In the genomic region with DNA sequence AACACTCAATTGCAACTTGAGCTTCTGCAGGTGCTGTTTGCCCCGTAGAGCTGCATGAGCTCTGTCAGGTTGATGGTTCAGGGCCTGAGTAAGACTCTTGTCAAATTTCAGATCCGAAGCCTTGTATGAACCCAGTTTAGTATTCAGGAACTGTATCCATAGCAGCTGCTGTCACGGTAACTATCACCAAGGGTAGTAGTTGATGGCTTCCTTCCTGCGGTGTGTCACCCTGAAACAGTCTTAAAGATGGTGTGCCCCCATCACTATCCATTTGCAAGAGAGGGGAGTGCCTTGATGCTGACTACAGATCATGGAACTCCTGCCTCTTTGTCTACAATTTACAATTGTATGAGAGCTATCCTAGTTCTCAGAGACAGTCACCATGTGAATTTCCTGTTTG, we compare ENCODE assay signal across 30 mouse cellular contexts.
DNase-seq lines count a peak whose midpoint lies in the region; ATAC-seq and TF ChIP-seq lines count a peak whose summit lies in the region.
"Had no signal": no experiment of that assay in that cellular context is flagged by ENCODE, and none has a peak within 500 bp of the region (broad histone marks: within the 10 kb centered on the region; RNA-seq: fewer than 3 reads in every experiment).

No protein-coding gene starts in this region.

- H3K27me3 ChIP-seq in forebrain, postnatal 0 days (ENCODE audit: insufficient read depth, low read length), result no peaks in the 10 kb centered on the region
- H3K27me3 ChIP-seq in forebrain, embryonic 13.5 days, result no peaks in the 10 kb centered on the region
- H3K27me3 ChIP-seq in midbrain, embryonic 14.5 days (ENCODE audit: control insufficient read depth, insufficient read depth, low read length), result no peaks in the 10 kb centered on the region
- H3K27me3 ChIP-seq in midbrain, embryonic 11.5 days (ENCODE audit: control insufficient read depth, insufficient read depth, low read length), result no peaks in the 10 kb centered on the region
- H3K27me3 ChIP-seq: CH12.LX; embryonic facial prominence, embryonic 12.5 days; embryonic facial prominence, embryonic 15.5 days; forebrain, embryonic 15.5 days; heart, embryonic 13.5 days; intestine, embryonic 15.5 days; Patski had no signal

- H3K9ac ChIP-seq in forebrain, postnatal 0 days, result no peak overlapping the region
- no peak overlapping the region for H3K9ac ChIP-seq in forebrain, embryonic 13.5 days
- H3K9ac ChIP-seq in midbrain, embryonic 14.5 days (replicated peaks; ENCODE audit: low read length), result no peak overlapping the region
- H3K9ac ChIP-seq in midbrain, embryonic 11.5 days (ENCODE audit: low read length), result no peak overlapping the region
- H3K9ac ChIP-seq: embryonic facial prominence, embryonic 12.5 days; embryonic facial prominence, embryonic 15.5 days; forebrain, embryonic 15.5 days; heart, embryonic 13.5 days; hindbrain, embryonic 13.5 days; intestine, embryonic 15.5 days had no signal

- H3K27ac ChIP-seq in forebrain, postnatal 0 days (ENCODE audit: low read depth, low read length), result no peak overlapping the region
- H3K27ac ChIP-seq in forebrain, embryonic 13.5 days, result no peak overlapping the region
- H3K27ac ChIP-seq in midbrain, embryonic 14.5 days (replicated peaks; ENCODE audit: low read depth, low read length), result no peak overlapping the region
- H3K27ac ChIP-seq in midbrain, embryonic 11.5 days (ENCODE audit: low read depth, low read length), result no peak overlapping the region
- H3K27ac ChIP-seq: embryonic facial prominence, embryonic 12.5 days; embryonic facial prominence, embryonic 15.5 days; forebrain, embryonic 15.5 days; gastrocnemius, adult 2 months; heart, adult 2 months; heart, embryonic 10.5 days; heart, embryonic 13.5 days; hindbrain, embryonic 10.5 days; hindbrain, embryonic 13.5 days; intestine, embryonic 15.5 days had no signal

- H3K4me3 ChIP-seq in forebrain, postnatal 0 days (ENCODE audit: low read depth, low read length), result no peak overlapping the region
- H3K4me3 ChIP-seq in forebrain, embryonic 13.5 days, result no peak overlapping the region
- no peak overlapping the region for H3K4me3 ChIP-seq in midbrain, embryonic 14.5 days (replicated peaks; ENCODE audit: low read depth, low read length)
- no peak overlapping the region for H3K4me3 ChIP-seq in midbrain, embryonic 11.5 days (ENCODE audit: low read depth, low read length)
- H3K4me3 ChIP-seq: embryonic facial prominence, embryonic 12.5 days; embryonic facial prominence, embryonic 15.5 days; forebrain, embryonic 15.5 days; gastrocnemius, adult 2 months; heart, adult 2 months; heart, embryonic 10.5 days; heart, embryonic 13.5 days; hindbrain, embryonic 10.5 days; hindbrain, embryonic 13.5 days; intestine, embryonic 15.5 days had no signal

- no peak for TF ChIP-seq CTCF in forebrain, postnatal 0 days (IDR thresholded peaks at IDR 0.05; ENCODE audit: low read depth)

- 69% methylated on average over 4 of the region's 4 CpGs for WGBS in forebrain, postnatal 0 days
- 86% methylated on average over 4 of the region's 4 CpGs for WGBS in forebrain, embryonic 13.5 days
- 70% methylated on average over 4 of the region's 4 CpGs for WGBS in midbrain, embryonic 14.5 days
- 91% methylated on average over 4 of the region's 4 CpGs for WGBS in midbrain, embryonic 11.5 days

- no peak overlapping the region for H3K4me2 ChIP-seq in forebrain, postnatal 0 days (ENCODE audit: low read depth)
- H3K4me2 ChIP-seq in forebrain, embryonic 13.5 days, result no peak overlapping the region
- H3K4me2 ChIP-seq in midbrain, embryonic 14.5 days (ENCODE audit: low read length), result no peak overlapping the region
- H3K4me2 ChIP-seq in midbrain, embryonic 11.5 days, result no peak overlapping the region
- H3K4me2 ChIP-seq: embryonic facial prominence, embryonic 12.5 days; embryonic facial prominence, embryonic 15.5 days; forebrain, embryonic 15.5 days; heart, embryonic 13.5 days; hindbrain, embryonic 13.5 days; intestine, embryonic 15.5 days had no signal

- H3K4me1 ChIP-seq in forebrain, postnatal 0 days (ENCODE audit: insufficient read depth), result peaks cover 13% of the 10 kb centered on the region; the same call in 1 of the 2 replicates
- H3K4me1 ChIP-seq in forebrain, embryonic 13.5 days, result peaks cover 14% of the 10 kb centered on the region
- H3K4me1 ChIP-seq in midbrain, embryonic 14.5 days (ENCODE audit: control insufficient read depth, insufficient read depth, low read length), result no peaks in the 10 kb centered on the region
- no peaks in the 10 kb centered on the region for H3K4me1 ChIP-seq in midbrain, embryonic 11.5 days (ENCODE audit: control insufficient read depth, insufficient read depth, low read length)
- H3K4me1 ChIP-seq: embryonic facial prominence, embryonic 12.5 days; embryonic facial prominence, embryonic 15.5 days; heart, embryonic 10.5 days; heart, embryonic 13.5 days; hindbrain, embryonic 13.5 days; intestine, embryonic 15.5 days had no signal

- ATAC-seq in forebrain, postnatal 0 days, result peak; percentile 86
- ATAC-seq in forebrain, embryonic 13.5 days, result no peak
- ATAC-seq in midbrain, embryonic 14.5 days (ENCODE audit: low FRiP score, low TSS enrichment), result no peak
- ATAC-seq in midbrain, embryonic 11.5 days (ENCODE audit: low FRiP score), result no peak
- ATAC-seq in hematopoietic stem cell, adult 5-6 weeks (replicated peaks in 1 of 2; ENCODE audit: insufficient read depth in 1 of 2, low FRiP score in 2 of 2, low TSS enrichment in 1 of 2, low read depth in 1 of 2, poor library complexity in 2 of 2, severe bottlenecking in 2 of 2), result peak; percentile 39 to 50; a peak in 3 of 4 replicates
- ATAC-seq: activated CD4-positive, CD25-positive, alpha-beta regulatory T cell, adult 4 months; forebrain, embryonic 15.5 days; hindbrain, embryonic 16.5 days; intestine, embryonic 15.5 days; Patski had no signal

- no peaks in the 10 kb centered on the region for H3K36me3 ChIP-seq in forebrain, postnatal 0 days (ENCODE audit: insufficient read depth)
- H3K36me3 ChIP-seq in forebrain, embryonic 13.5 days (ENCODE audit: poor library complexity, severe bottlenecking), result no peaks in the 10 kb centered on the region
- H3K36me3 ChIP-seq in midbrain, embryonic 14.5 days (ENCODE audit: control insufficient read depth, insufficient read depth, low read length), result no peaks in the 10 kb centered on the region
- H3K36me3 ChIP-seq in midbrain, embryonic 11.5 days (ENCODE audit: control insufficient read depth, insufficient read depth, low read length), result no peaks in the 10 kb centered on the region
- H3K36me3 ChIP-seq: embryonic facial prominence, embryonic 12.5 days; embryonic facial prominence, embryonic 15.5 days; forebrain, embryonic 15.5 days; G1E; heart, embryonic 10.5 days; heart, embryonic 13.5 days; hindbrain, embryonic 10.5 days; hindbrain, embryonic 13.5 days; intestine, embryonic 15.5 days had no signal

- no peaks in the 10 kb centered on the region for H3K9me3 ChIP-seq in forebrain, postnatal 0 days (ENCODE audit: low read length)
- H3K9me3 ChIP-seq in forebrain, embryonic 13.5 days (replicated peaks), result no peaks in the 10 kb centered on the region
- H3K9me3 ChIP-seq in midbrain, embryonic 14.5 days (ENCODE audit: control insufficient read depth, low read length), result no peaks in the 10 kb centered on the region
- no peaks in the 10 kb centered on the region for H3K9me3 ChIP-seq in midbrain, embryonic 11.5 days (ENCODE audit: control insufficient read depth, low read length)
- H3K9me3 ChIP-seq: embryonic facial prominence, embryonic 12.5 days; embryonic facial prominence, embryonic 15.5 days; forebrain, embryonic 15.5 days; heart, embryonic 10.5 days; heart, embryonic 13.5 days; hindbrain, embryonic 10.5 days; hindbrain, embryonic 13.5 days; intestine, embryonic 15.5 days had no signal

- peak; percentile 57 for DNase-seq in forebrain, postnatal 0 days
- peak; percentile 23 for DNase-seq in midbrain, embryonic 14.5 days
- DNase-seq in midbrain, embryonic 11.5 days (ENCODE audit: low spot score, missing footprints), result no peak
- DNase-seq in frontal cortex, postnatal 14 days (ENCODE audit: low spot score in 2 of 2), result no peak
- DNase-seq in neural tube, embryonic 10.5 days (ENCODE audit: extremely low spot score, low spot score), result no peak
- no peak for DNase-seq in embryo, embryonic 11 days
- DNase-seq: adrenal gland, adult 8-10 months; adrenal gland, postnatal 25 days; cerebellum, adult 11-12 months; cerebellum, adult 8-10 months; cerebellum, postnatal 10 days; cerebellum, postnatal 36 days; gastrocnemius, adult 2 months; gastrocnemius, postnatal 14 days; heart, adult 2 months had no signal

Comparison
In these comparisons a context has a peak if more than half of its experiments do, and no peak if none do; other contexts are left out.
1. ATAC-seq: peak in forebrain, postnatal 0 days (single experiment) and hematopoietic stem cell, adult 5-6 weeks (2 of 2); none in forebrain, embryonic 13.5 days (single experiment), midbrain, embryonic 14.5 days (single experiment) and midbrain, embryonic 11.5 days (single experiment).
2. DNase-seq: peak in forebrain, postnatal 0 days (single experiment) and midbrain, embryonic 14.5 days (single experiment); none in midbrain, embryonic 11.5 days (single experiment), frontal cortex, postnatal 14 days (0 of 2), neural tube, embryonic 10.5 days (single experiment) and embryo, embryonic 11 days (single experiment).